Mouse (Mus musculus) layer of hippocampus, postnatal 25 days (tissue): ENCODE data around the gene Spaca6. TPM values are rescaled to one million over a fixed set of nuclear protein-coding genes. Genes with fewer than 3 reads are reported as not detected.

Experiments used
- DNase-seq, 2 experiments: peaks; one replicate each; pipeline ENCODE4 v3.0.0; 2022; ENCODE audit warnings: mixed read lengths in 2 of 2, low spot score in 1 of 2; ENCODE audit errors: extremely low spot score in 1 of 2
- total RNA-seq, 2 experiments: library from RNA; stranded (reverse); gene quantifications; 2 replicates each; pipeline ENCODE4 v1.2.3; 2021

The Spaca6 gene
- 100 to 1,000 TPM in 1 of 2 experiments, 10 to 100 TPM in 1; 48.8 to 109 TPM for total RNA-seq

GRCm38 (mm10) chr17:17826751-17827657 lies at the start of gene Spaca6:
Gene Spaca6 (plus strand): TSS chr17:17827158.
- DNase-seq, result peak; percentile 93 to 95

GRCm38 (mm10) chr17:17790866-17791630 lies 35.9 kb upstream of the Spaca6 start:
- no peak for DNase-seq

GRCm38 (mm10) chr17:17792578-17792977 lies 34.4 kb upstream of the Spaca6 start:
- DNase-seq, result peak in 1 of 2 experiments; percentile 12

GRCm38 (mm10) chr17:17795527-17795926 lies 31.4 kb upstream of the Spaca6 start:
- DNase-seq, result no peak

- no peak for DNase-seq
Observed at GRCm38 (mm10) chr17:17823612-17824336, 3.2 kb upstream of the Spaca6 start.

GRCm38 (mm10) chr17:17825921-17826591 lies 902 bp upstream of the Spaca6 start:
- DNase-seq, result peak in 1 of 2 experiments; percentile 23

- peak; percentile 56 to 60 for DNase-seq
Observed at GRCm38 (mm10) chr17:17827658-17828190, 766 bp downstream of the Spaca6 start.

GRCm38 (mm10) chr17:17828191-17828981 lies 1.4 kb downstream of the Spaca6 start:
- DNase-seq, result peak in 1 of 2 experiments; percentile 33

- no peak for DNase-seq
Observed at GRCm38 (mm10) chr17:17829052-17829785, 2.3 kb downstream of the Spaca6 start.

- no peak for DNase-seq
Observed at GRCm38 (mm10) chr17:17829816-17830535, 3.0 kb downstream of the Spaca6 start.

GRCm38 (mm10) chr17:17830731-17831130 lies 3.8 kb downstream of the Spaca6 start:
- DNase-seq, result no peak

GRCm38 (mm10) chr17:17834896-17835295 lies 7.9 kb downstream of the Spaca6 start:
- no peak for DNase-seq

GRCm38 (mm10) chr17:17836101-17836500 lies 9.1 kb downstream of the Spaca6 start:
- peak in 1 of 2 experiments; percentile 7 for DNase-seq

- peak in 1 of 2 experiments; percentile 13 for DNase-seq
Observed at GRCm38 (mm10) chr17:17837426-17837825, 10.5 kb downstream of the Spaca6 start.

- DNase-seq, result peak; percentile 91 to 97
Observed at GRCm38 (mm10) chr17:17837919-17838701, 11.2 kb downstream of the Spaca6 start.

GRCm38 (mm10) chr17:17839276-17839675 lies 12.3 kb downstream of the Spaca6 start:
- no peak for DNase-seq

- DNase-seq, result no peak
Observed at GRCm38 (mm10) chr17:17840796-17841195, 13.8 kb downstream of the Spaca6 start.
